Mouse (Mus musculus): Measurements from ENCODE around the gene Il6st. TPM values are rescaled to one million over a fixed set of nuclear protein-coding genes. Genes with fewer than 3 reads are reported as not detected.

Il6st gene
- total RNA-seq, 1 experiment = 55.2 TPM

- TF ChIP-seq ZNF384 (IDR thresholded peaks at IDR 0.05; ENCODE audit: low read depth, low read length) = no peak
- TF ChIP-seq MAFK (IDR thresholded peaks at IDR 0.05; ENCODE audit: insufficient read depth, low read depth, low read length) = no peak
- TF ChIP-seq CHD2 (IDR thresholded peaks at IDR 0.05; ENCODE audit: low read depth, low read length) = no peak
- no peak for TF ChIP-seq HCFC1 (IDR thresholded peaks at IDR 0.05; ENCODE audit: borderline replicate concordance, insufficient read depth, low read length)
- no peak for TF ChIP-seq ZC3H11A (IDR thresholded peaks at IDR 0.05; ENCODE audit: borderline replicate concordance, low read depth, low read length)
- Histone ChIP-seq H3K27ac (ENCODE audit: insufficient read depth, low read depth, low read length, poor library complexity, severe bottlenecking) (no peak overlapping the region; the same call in 1 of the 2 replicates), H3K9me3 (ENCODE audit: control insufficient read depth, insufficient read depth, low read depth, low read length) (no peaks in the 10 kb centered on the region), H3K36me3 (ENCODE audit: control insufficient read depth, insufficient read depth, low read length, poor library complexity, severe bottlenecking) (no peaks in the 10 kb centered on the region), H3K9ac (ENCODE audit: insufficient read depth, low read depth, low read length, poor library complexity, severe bottlenecking) (no peak overlapping the region), H3K4me3 (ENCODE audit: insufficient read depth in 1 of 2, low read depth in 1 of 2, low read length in 2 of 2, poor library complexity in 1 of 2, severe bottlenecking in 1 of 2) (no peak overlapping the region), H3K4me1 (ENCODE audit: control insufficient read depth in 2 of 2, insufficient read depth in 2 of 2, low read length in 2 of 2, poor library complexity in 1 of 2) (peaks cover 11 to 14% of the 10 kb centered on the region in 2 experiments)
- in situ Hi-C loops (cut with MboI; ENCODE audit: low sequenced_read_pairs in 2 of 2, unreplicated experiment in 2 of 2) = no loop called here
- no peak for DNase-seq (ENCODE audit: low read depth, low spot score)
These were observed 45.9 kb upstream of the Il6st start for GRCm38 (mm10) chr13:112417861-112418423.

GRCm38 (mm10) chr13:112418595-112418994 is 45.3 kb upstream of the Il6st start:
- Histone ChIP-seq H3K4me3 (ENCODE audit: insufficient read depth in 1 of 2, low read depth in 1 of 2, low read length in 2 of 2, poor library complexity in 1 of 2, severe bottlenecking in 1 of 2) (no peak overlapping the region), H3K36me3 (ENCODE audit: control insufficient read depth, insufficient read depth, low read length, poor library complexity, severe bottlenecking) (no peaks in the 10 kb centered on the region), H3K27ac (ENCODE audit: insufficient read depth, low read depth, low read length, poor library complexity, severe bottlenecking) (no peak overlapping the region; the same call in 1 of the 2 replicates), H3K9me3 (ENCODE audit: control insufficient read depth, insufficient read depth, low read depth, low read length) (no peaks in the 10 kb centered on the region), H3K4me1 (ENCODE audit: control insufficient read depth in 2 of 2, insufficient read depth in 2 of 2, low read length in 2 of 2, poor library complexity in 1 of 2) (peaks cover 9% of the 10 kb centered on the region in 2 experiments), H3K9ac (ENCODE audit: insufficient read depth, low read depth, low read length, poor library complexity, severe bottlenecking) (no peak overlapping the region)
- TF ChIP-seq ZNF384 (IDR thresholded peaks at IDR 0.05; ENCODE audit: low read depth, low read length) (no peak), CHD2 (IDR thresholded peaks at IDR 0.05; ENCODE audit: low read depth, low read length) (no peak), MAFK (IDR thresholded peaks at IDR 0.05; ENCODE audit: insufficient read depth, low read depth, low read length) (no peak), ZC3H11A (IDR thresholded peaks at IDR 0.05; ENCODE audit: borderline replicate concordance, low read depth, low read length) (no peak), HCFC1 (IDR thresholded peaks at IDR 0.05; ENCODE audit: borderline replicate concordance, insufficient read depth, low read length) (no peak)
- in situ Hi-C loops (cut with MboI; ENCODE audit: low sequenced_read_pairs in 2 of 2, unreplicated experiment in 2 of 2) = no loop called here
- no peak for DNase-seq (ENCODE audit: low read depth, low spot score)

- Histone ChIP-seq H3K36me3 (ENCODE audit: control insufficient read depth, insufficient read depth, low read length, poor library complexity, severe bottlenecking) (no peaks in the 10 kb centered on the region), H3K4me1 (ENCODE audit: control insufficient read depth in 2 of 2, insufficient read depth in 2 of 2, low read length in 2 of 2, poor library complexity in 1 of 2) (peaks cover 0 to 6% of the 10 kb centered on the region in 2 experiments; a peak in 2 of 4 replicates), H3K27ac (ENCODE audit: insufficient read depth, low read depth, low read length, poor library complexity, severe bottlenecking) (no peak overlapping the region), H3K9me3 (ENCODE audit: control insufficient read depth, insufficient read depth, low read depth, low read length) (no peaks in the 10 kb centered on the region), H3K4me3 (ENCODE audit: insufficient read depth in 1 of 2, low read depth in 1 of 2, low read length in 2 of 2, poor library complexity in 1 of 2, severe bottlenecking in 1 of 2) (no peak overlapping the region), H3K9ac (ENCODE audit: insufficient read depth, low read depth, low read length, poor library complexity, severe bottlenecking) (no peak overlapping the region)
- no peak for TF ChIP-seq CHD2 (IDR thresholded peaks at IDR 0.05; ENCODE audit: low read depth, low read length)
- peak; percentile 37; the same call in 1 of the 2 replicates for TF ChIP-seq ZC3H11A (IDR thresholded peaks at IDR 0.05; ENCODE audit: borderline replicate concordance, low read depth, low read length)
- no peak for TF ChIP-seq MAFK (IDR thresholded peaks at IDR 0.05; ENCODE audit: insufficient read depth, low read depth, low read length)
- in situ Hi-C loops (cut with MboI; ENCODE audit: low sequenced_read_pairs in 2 of 2, unreplicated experiment in 2 of 2) = no loop called here
- no peak for DNase-seq (ENCODE audit: low read depth, low spot score)
These were observed 39.7 kb upstream of the Il6st start for GRCm38 (mm10) chr13:112424212-112424611.

- Histone ChIP-seq H3K4me1 (ENCODE audit: control insufficient read depth in 2 of 2, insufficient read depth in 2 of 2, low read length in 2 of 2, poor library complexity in 1 of 2) (peaks cover 0 to 8% of the 10 kb centered on the region in 2 experiments; a peak in 2 of 4 replicates), H3K36me3 (ENCODE audit: control insufficient read depth, insufficient read depth, low read length, poor library complexity, severe bottlenecking) (no peaks in the 10 kb centered on the region), H3K9me3 (ENCODE audit: control insufficient read depth, insufficient read depth, low read depth, low read length) (no peaks in the 10 kb centered on the region), H3K9ac (ENCODE audit: insufficient read depth, low read depth, low read length, poor library complexity, severe bottlenecking) (no peak overlapping the region), H3K27ac (ENCODE audit: insufficient read depth, low read depth, low read length, poor library complexity, severe bottlenecking) (no peak overlapping the region), H3K4me3 (ENCODE audit: insufficient read depth in 1 of 2, low read depth in 1 of 2, low read length in 2 of 2, poor library complexity in 1 of 2, severe bottlenecking in 1 of 2) (no peak overlapping the region)
- TF ChIP-seq ZNF384 (IDR thresholded peaks at IDR 0.05; ENCODE audit: low read depth, low read length) = no peak
- TF ChIP-seq MAFK (IDR thresholded peaks at IDR 0.05; ENCODE audit: insufficient read depth, low read depth, low read length) = no peak
- no peak for TF ChIP-seq CHD2 (IDR thresholded peaks at IDR 0.05; ENCODE audit: low read depth, low read length)
- no peak for TF ChIP-seq ZC3H11A (IDR thresholded peaks at IDR 0.05; ENCODE audit: borderline replicate concordance, low read depth, low read length)
- TF ChIP-seq HCFC1 (IDR thresholded peaks at IDR 0.05; ENCODE audit: borderline replicate concordance, insufficient read depth, low read length) = no peak
- no peak for DNase-seq (ENCODE audit: low read depth, low spot score)
- in situ Hi-C loops (cut with MboI; ENCODE audit: low sequenced_read_pairs in 2 of 2, unreplicated experiment in 2 of 2) = no loop called here
These were observed 39.2 kb upstream of the Il6st start for GRCm38 (mm10) chr13:112424635-112425034.

Measured in ES-E14 (cell line).